14 mouse cellular contexts compared by ENCODE assay signal in the genomic region with DNA sequence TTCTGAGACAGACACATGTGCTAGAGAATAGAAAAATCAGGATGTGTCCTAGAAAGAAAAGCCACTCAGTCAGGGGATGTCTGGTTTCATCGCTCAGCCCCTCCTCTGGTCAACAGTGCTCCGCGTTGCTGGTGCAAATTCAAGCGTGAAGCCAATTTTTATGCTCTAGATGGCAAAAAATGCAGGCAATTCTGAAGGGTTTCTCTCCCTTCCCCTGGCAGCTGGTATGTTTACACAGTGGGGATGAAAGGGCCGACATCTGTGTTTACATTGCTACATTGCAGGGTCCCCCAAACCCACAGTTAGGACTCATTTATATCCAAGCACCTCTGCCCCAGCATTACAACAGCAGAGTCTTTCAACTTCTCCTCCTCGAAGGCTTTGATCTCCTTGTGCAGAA.
DNase-seq lines count a peak whose midpoint lies in the region; ATAC-seq and TF ChIP-seq lines count a peak whose summit lies in the region.
"Had no signal": no experiment of that assay in that cellular context is flagged by ENCODE, and none has a peak within 500 bp of the region (broad histone marks: within the 10 kb centered on the region; RNA-seq: fewer than 3 reads in every experiment).

No protein-coding gene starts in this region.

- H3K4me1 ChIP-seq in kidney, postnatal 0 days (replicated peaks; ENCODE audit: insufficient read depth, low read length), result no peaks in the 10 kb centered on the region
- H3K4me1 ChIP-seq in embryonic facial prominence, embryonic 10.5 days, result peaks cover 8% of the 10 kb centered on the region
- no peaks in the 10 kb centered on the region for H3K4me1 ChIP-seq in hindbrain, embryonic 16.5 days (ENCODE audit: control insufficient read depth, insufficient read depth, low read depth, low read length)
- 0 out of 2 replicates have a peak, but pooled peaks cover 3% of the 10 kb centered on the region for H3K4me1 ChIP-seq in midbrain, embryonic 15.5 days
- H3K4me1 ChIP-seq: limb, embryonic 15.5 days had no signal

- no peak overlapping the region for H3K4me2 ChIP-seq in kidney, postnatal 0 days (ENCODE audit: low read length)
- H3K4me2 ChIP-seq in hindbrain, embryonic 16.5 days (ENCODE audit: low read length), result no peak overlapping the region
- no peak overlapping the region for H3K4me2 ChIP-seq in midbrain, embryonic 15.5 days
- H3K4me2 ChIP-seq: limb, embryonic 15.5 days had no signal

- H3K9me3 ChIP-seq in kidney, postnatal 0 days (replicated peaks; ENCODE audit: low read length), result no peaks in the 10 kb centered on the region
- no peaks in the 10 kb centered on the region for H3K9me3 ChIP-seq in embryonic facial prominence, embryonic 10.5 days
- no peaks in the 10 kb centered on the region for H3K9me3 ChIP-seq in hindbrain, embryonic 16.5 days (ENCODE audit: control insufficient read depth, low read length)
- no peaks in the 10 kb centered on the region for H3K9me3 ChIP-seq in midbrain, embryonic 15.5 days
- H3K9me3 ChIP-seq: limb, embryonic 15.5 days had no signal

- peak; percentile 27 for DNase-seq in kidney, postnatal 0 days (ENCODE audit: low spot score)
- DNase-seq in kidney, adult 18-20 months, result no peak
- DNase-seq in embryonic facial prominence, embryonic 10.5 days (ENCODE audit: low spot score), result peak; percentile 50
- DNase-seq in frontal cortex, postnatal 14 days (ENCODE audit: low spot score in 2 of 2), result no peak
- DNase-seq in layer of hippocampus, postnatal 36 days, result no peak
- DNase-seq in cerebellum, adult 18-20 months, result no peak
- DNase-seq: kidney, postnatal 36 days; right cerebral cortex, postnatal 4 days; thymus, postnatal 36 days had no signal

- 10% methylated on average over 6 of the region's 6 CpGs for WGBS in kidney, postnatal 0 days
- 30% methylated on average over 6 of the region's 6 CpGs for WGBS in embryonic facial prominence, embryonic 10.5 days
- 24% methylated on average over 6 of the region's 6 CpGs for WGBS in hindbrain, embryonic 16.5 days
- WGBS in midbrain, embryonic 15.5 days, result 26% methylated on average over 6 of the region's 6 CpGs

- H3K36me3 ChIP-seq in kidney, postnatal 0 days (ENCODE audit: insufficient read depth, low read length), result no peaks in the 10 kb centered on the region
- no peaks in the 10 kb centered on the region for H3K36me3 ChIP-seq in embryonic facial prominence, embryonic 10.5 days (replicated peaks)
- no peaks in the 10 kb centered on the region for H3K36me3 ChIP-seq in hindbrain, embryonic 16.5 days (ENCODE audit: control insufficient read depth, insufficient read depth, low read length)
- H3K36me3 ChIP-seq in midbrain, embryonic 15.5 days (replicated peaks), result no peaks in the 10 kb centered on the region
- H3K36me3 ChIP-seq: limb, embryonic 15.5 days had no signal

- no peak overlapping the region for H3K27ac ChIP-seq in kidney, postnatal 0 days
- H3K27ac ChIP-seq in embryonic facial prominence, embryonic 10.5 days (replicated peaks), result no peak overlapping the region
- no peak overlapping the region for H3K27ac ChIP-seq in hindbrain, embryonic 16.5 days (ENCODE audit: low read depth, low read length)
- no peak overlapping the region for H3K27ac ChIP-seq in midbrain, embryonic 15.5 days
- H3K27ac ChIP-seq: limb, embryonic 15.5 days had no signal

- no peak for ATAC-seq in kidney, postnatal 0 days (replicated peaks; ENCODE audit: low FRiP score, low read depth)
- peak; percentile 48; the same call in 1 of the 2 replicates for ATAC-seq in hindbrain, embryonic 16.5 days
- peak; percentile 75 for ATAC-seq in midbrain, embryonic 15.5 days (replicated peaks)

- TF ChIP-seq CTCF in kidney, postnatal 0 days (IDR thresholded peaks at IDR 0.05; ENCODE audit: low read depth), result no peak

- H3K4me3 ChIP-seq in kidney, postnatal 0 days (replicated peaks; ENCODE audit: low read depth, low read length), result no peak overlapping the region
- no peak overlapping the region for H3K4me3 ChIP-seq in embryonic facial prominence, embryonic 10.5 days
- no peak overlapping the region for H3K4me3 ChIP-seq in hindbrain, embryonic 16.5 days (ENCODE audit: low read length)
- H3K4me3 ChIP-seq in midbrain, embryonic 15.5 days, result no peak overlapping the region
- H3K4me3 ChIP-seq: limb, embryonic 15.5 days; myocyte had no signal

- no peak overlapping the region for H3K9ac ChIP-seq in kidney, postnatal 0 days (ENCODE audit: low read depth, low read length)
- no peak overlapping the region for H3K9ac ChIP-seq in hindbrain, embryonic 16.5 days (ENCODE audit: low read depth, low read length)
- no peak overlapping the region for H3K9ac ChIP-seq in midbrain, embryonic 15.5 days
- H3K9ac ChIP-seq: limb, embryonic 15.5 days had no signal

- no peaks in the 10 kb centered on the region for H3K27me3 ChIP-seq in kidney, postnatal 0 days (ENCODE audit: insufficient read depth, low read length)
- H3K27me3 ChIP-seq in embryonic facial prominence, embryonic 10.5 days (replicated peaks; ENCODE audit: low read depth, poor library complexity, severe bottlenecking), result no peaks in the 10 kb centered on the region
- no peaks in the 10 kb centered on the region for H3K27me3 ChIP-seq in hindbrain, embryonic 16.5 days (replicated peaks; ENCODE audit: control insufficient read depth, insufficient read depth, low read length)
- no peaks in the 10 kb centered on the region for H3K27me3 ChIP-seq in midbrain, embryonic 15.5 days (replicated peaks)
- H3K27me3 ChIP-seq: CH12.LX; limb, embryonic 15.5 days had no signal

Comparison
In these comparisons a context has a peak if more than half of its experiments do, and no peak if none do; other contexts are left out.
1. DNase-seq: peak in kidney, postnatal 0 days (single experiment) and embryonic facial prominence, embryonic 10.5 days (single experiment); none in kidney, adult 18-20 months (single experiment), frontal cortex, postnatal 14 days (0 of 2), layer of hippocampus, postnatal 36 days (0 of 2) and cerebellum, adult 18-20 months (0 of 2).